Mouse (Mus musculus) left cerebral cortex, postnatal 4 days (tissue): ENCODE results near the gene Gm8653. TPM values are rescaled to one million over a fixed set of nuclear protein-coding genes. Genes with fewer than 3 reads are reported as not detected.
"Not testable (repeated sequence)": the region's sequence is repeated elsewhere in the genome, so short reads cannot be mapped to it uniquely, and the experiment has no call there.

ENCODE experiments used
- DNase-seq: peaks from one replicate; pipeline ENCODE4 v3.0.0-alpha.2; 2022
- intact Hi-C: fragments of 180-260 bp; cut with DNase I; formaldehyde crosslinking; loops from one replicate; pipeline ENCODE4 v1.15.1; 2025
- total RNA-seq, 2 experiments: library from RNA; stranded (reverse); gene quantifications; 2 replicates each; pipeline ENCODE4 v1.2.3; 2021

The Gm8653 gene
- total RNA-seq, result not detected

DNA sequence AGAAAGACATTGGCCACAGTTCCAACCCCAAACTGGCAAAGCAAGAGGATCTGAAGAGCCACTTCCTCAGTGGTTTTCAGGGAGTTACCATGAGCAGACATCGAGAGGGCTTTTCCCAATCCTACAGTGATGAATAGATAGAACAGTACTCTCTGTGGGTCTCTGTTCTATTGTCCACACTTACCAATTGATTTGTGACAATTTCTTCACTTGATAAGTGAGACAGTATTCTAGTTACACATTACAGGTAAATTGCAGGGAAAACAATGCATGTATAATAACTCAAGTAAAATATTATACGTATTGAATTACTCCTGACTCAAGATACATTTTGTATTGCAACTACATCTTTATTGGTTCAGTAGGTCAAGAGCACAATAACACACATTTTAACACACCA, at the start of gene Gm8653:
TSS of gene Gm8653 (minus strand) at position 101 of the 400 bp plus-strand sequence.
- DNase-seq, intact Hi-C loops: not testable (repeated sequence)

DNA sequence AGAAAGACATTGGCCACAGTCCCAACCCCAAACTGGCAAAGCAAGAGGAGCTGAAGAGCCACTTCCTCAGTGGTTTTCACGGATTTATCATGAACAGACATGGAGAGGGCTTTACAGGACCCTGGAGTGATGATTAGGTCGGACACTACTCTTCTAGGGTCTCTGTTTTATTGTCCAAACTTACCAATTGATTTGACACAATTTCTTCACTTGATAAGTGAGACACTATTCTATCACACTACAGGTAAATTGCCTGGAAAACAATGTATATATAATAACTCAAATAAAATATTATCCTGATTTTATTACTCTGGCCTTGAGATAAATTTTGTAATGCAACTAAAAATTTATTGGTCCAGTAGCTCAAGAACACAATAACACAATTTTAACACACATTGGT, 28.3 kb upstream of the Gm8653 start, which contains the start of gene Gm8453:
TSS of gene Gm8453 (minus strand) at position 101 of the 400 bp plus-strand sequence.
- intact Hi-C loops, DNase-seq: not testable (repeated sequence)

DNA sequence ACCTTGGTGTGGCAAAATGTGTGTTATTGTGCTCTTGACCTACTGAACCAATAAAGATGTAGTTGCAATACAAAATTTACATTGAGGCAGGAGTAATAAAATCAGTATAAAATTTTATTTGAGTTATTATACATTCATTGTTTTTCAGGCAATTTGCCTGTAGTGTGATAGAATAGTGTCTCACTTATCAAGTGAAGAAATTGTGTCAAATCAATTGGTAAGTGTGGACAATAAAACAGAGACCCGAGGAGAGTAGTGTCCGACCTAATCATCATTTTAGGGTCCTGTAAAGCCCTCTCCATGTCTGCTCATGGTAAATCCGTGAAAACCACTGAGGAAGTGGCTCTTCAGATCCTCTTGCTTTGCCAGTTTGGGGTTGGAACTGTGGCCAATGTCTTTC, 12.0 kb downstream of the Gm8653 start, which contains the start of gene Vmn1r143:
TSS of gene Vmn1r143 (plus strand) at position 301 of the 400 bp plus-strand sequence.
- intact Hi-C loops, result not testable (repeated sequence)

DNA sequence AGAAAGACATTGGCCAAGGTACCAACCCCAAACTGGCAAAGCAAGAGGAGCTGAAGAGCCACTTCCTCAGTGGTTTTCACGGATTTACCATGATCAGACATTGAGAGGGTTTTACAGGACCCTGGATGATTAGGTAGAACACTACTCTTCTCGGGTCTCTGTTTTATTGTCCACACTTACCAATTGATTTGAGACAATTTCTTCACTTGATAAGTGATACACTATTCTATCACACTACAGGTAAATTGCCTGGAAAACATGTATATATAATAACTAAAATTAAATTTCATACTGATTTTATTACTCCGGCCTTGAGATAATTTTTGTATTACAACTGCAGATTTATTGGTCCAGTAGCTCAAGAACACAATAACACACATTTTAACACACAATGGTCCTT, 37.1 kb downstream of the Gm8653 start, which contains the start of gene Vmn1r142:
TSS of gene Vmn1r142 (minus strand) at position 101 of the 400 bp plus-strand sequence.
- DNase-seq, intact Hi-C loops: not testable (repeated sequence)

More for the DNA sequence above, 12.0 kb downstream of the Gm8653 start, which contains the start of gene Vmn1r143:
- DNase-seq, result not testable (repeated sequence)

Other genes with a start within 250 kb of the Gm8653 start
- not detected for gene Vmn1r137, start 206.7 kb downstream of the Gm8653 start, total RNA-seq
- not detected for gene Vmn1r138, start 172.4 kb downstream of the Gm8653 start, total RNA-seq
- not detected for gene Gm6176, start 145.0 kb downstream of the Gm8653 start, total RNA-seq
- gene Vmn1r139, start 132.2 kb downstream of the Gm8653 start, total RNA-seq, result not detected
- gene Gm16451, start 83.0 kb downstream of the Gm8653 start, total RNA-seq, result not detected
- not detected for gene Gm10666, start 66.5 kb downstream of the Gm8653 start, total RNA-seq
- not detected for gene Vmn1r142, start 37.2 kb downstream of the Gm8653 start, total RNA-seq
- gene Vmn1r143, start 11.9 kb downstream of the Gm8653 start, total RNA-seq, result not detected
- gene Gm8453, start 28.2 kb upstream of the Gm8653 start, total RNA-seq, result not detected
- not detected for gene Gm4187, start 128.5 kb upstream of the Gm8653 start, total RNA-seq
- gene Gm8660, start 169.8 kb upstream of the Gm8653 start, total RNA-seq, result not detected
- gene Vmn1r148, start 212.3 kb upstream of the Gm8653 start, total RNA-seq, result not detected
- gene Vmn1r149, start 237.0 kb upstream of the Gm8653 start, total RNA-seq, result not detected